Mouse (Mus musculus): ENCODE measurements around the gene Gtf2e1.

Gene Gtf2e1

GRCm38 (mm10) chr16:37539611-37540580, at the start of gene Gtf2e1, which contains the start of gene Rabl3:
TSS of gene Gtf2e1 (minus strand) at chr16:37539789.
TSS of gene Rabl3 (plus strand) at chr16:37539885.
- peak; percentile 97 for DNase-seq (ENCODE audit: low spot score)

GRCm38 (mm10) chr16:37585129-37585563, 45.6 kb upstream of the Gtf2e1 start:
- DNase-seq (ENCODE audit: low spot score): no peak

GRCm38 (mm10) chr16:37584218-37585035, 44.8 kb upstream of the Gtf2e1 start:
- peak; percentile 87 for DNase-seq (ENCODE audit: low spot score)

GRCm38 (mm10) chr16:37583801-37584200, 44.2 kb upstream of the Gtf2e1 start:
- no peak for DNase-seq (ENCODE audit: low spot score)

GRCm38 (mm10) chr16:37583306-37583705, 43.7 kb upstream of the Gtf2e1 start:
- DNase-seq (ENCODE audit: low spot score): no peak

GRCm38 (mm10) chr16:37581901-37582300, 42.3 kb upstream of the Gtf2e1 start:
- DNase-seq (ENCODE audit: low spot score): no peak

- no peak for DNase-seq (ENCODE audit: low spot score)
These were observed 41.1 kb upstream of the Gtf2e1 start for GRCm38 (mm10) chr16:37580651-37581050.

- DNase-seq (ENCODE audit: low spot score): no peak
These were observed 40.4 kb upstream of the Gtf2e1 start, which contains the start of gene Hgd for GRCm38 (mm10) chr16:37579994-37580393. TSS of gene Hgd (plus strand) at chr16:37580153.

GRCm38 (mm10) chr16:37579591-37579990, 40.0 kb upstream of the Gtf2e1 start:
- DNase-seq (ENCODE audit: low spot score): no peak

GRCm38 (mm10) chr16:37575325-37575724, 35.7 kb upstream of the Gtf2e1 start:
- DNase-seq (ENCODE audit: low spot score): no peak

GRCm38 (mm10) chr16:37573061-37573460, 33.5 kb upstream of the Gtf2e1 start:
- no peak for DNase-seq (ENCODE audit: low spot score)

- no peak for DNase-seq (ENCODE audit: low spot score)
These were observed 32.6 kb upstream of the Gtf2e1 start for GRCm38 (mm10) chr16:37572117-37572754.

GRCm38 (mm10) chr16:37571554-37571953, 32.0 kb upstream of the Gtf2e1 start:
- DNase-seq (ENCODE audit: low spot score): peak; percentile 32

GRCm38 (mm10) chr16:37567113-37568050, 27.8 kb upstream of the Gtf2e1 start:
- DNase-seq (ENCODE audit: low spot score): no peak

- DNase-seq (ENCODE audit: low spot score): no peak
These were observed 26.5 kb upstream of the Gtf2e1 start for GRCm38 (mm10) chr16:37566107-37566506.

- DNase-seq (ENCODE audit: low spot score): no peak
These were observed 25.5 kb upstream of the Gtf2e1 start for GRCm38 (mm10) chr16:37565117-37565516.

- no peak for DNase-seq (ENCODE audit: low spot score)
These were observed 23.4 kb upstream of the Gtf2e1 start for GRCm38 (mm10) chr16:37562961-37563360.

- peak; percentile 37 for DNase-seq (ENCODE audit: low spot score)
These were observed 22.8 kb upstream of the Gtf2e1 start for GRCm38 (mm10) chr16:37562414-37562813.

- DNase-seq (ENCODE audit: low spot score): no peak
These were observed 13.2 kb upstream of the Gtf2e1 start for GRCm38 (mm10) chr16:37552824-37553223.

- no peak for DNase-seq (ENCODE audit: low spot score)
These were observed 11.4 kb upstream of the Gtf2e1 start for GRCm38 (mm10) chr16:37550981-37551380.

GRCm38 (mm10) chr16:37550266-37550665, 10.7 kb upstream of the Gtf2e1 start:
- DNase-seq (ENCODE audit: low spot score): no peak

Measured in retina, embryonic 14.5 days (tissue).